Mouse (Mus musculus) heart, postnatal 25 days (tissue): Measurements from ENCODE around the gene Abraxas1. TPM values are rescaled to one million over a fixed set of nuclear protein-coding genes. Genes with fewer than 3 reads are reported as not detected.

ENCODE experiments used
- DNase-seq: peaks from one replicate; pipeline ENCODE4 v3.0.0; 2022; ENCODE audit warnings: low spot score
- intact Hi-C: fragments of 180-260 bp; cut with DNase I; formaldehyde crosslinking; loops from one replicate; pipeline ENCODE4 v1.15.1; 2025
- total RNA-seq, 2 experiments: library from RNA; stranded (reverse); gene quantifications; 2 replicates each; pipeline ENCODE4 v1.2.3; 2021

The Abraxas1 gene
- 10 to 100 TPM in 1 of 2 experiments, 1 to 10 TPM in 1; 9.9 to 10.1 TPM for total RNA-seq

DNA sequence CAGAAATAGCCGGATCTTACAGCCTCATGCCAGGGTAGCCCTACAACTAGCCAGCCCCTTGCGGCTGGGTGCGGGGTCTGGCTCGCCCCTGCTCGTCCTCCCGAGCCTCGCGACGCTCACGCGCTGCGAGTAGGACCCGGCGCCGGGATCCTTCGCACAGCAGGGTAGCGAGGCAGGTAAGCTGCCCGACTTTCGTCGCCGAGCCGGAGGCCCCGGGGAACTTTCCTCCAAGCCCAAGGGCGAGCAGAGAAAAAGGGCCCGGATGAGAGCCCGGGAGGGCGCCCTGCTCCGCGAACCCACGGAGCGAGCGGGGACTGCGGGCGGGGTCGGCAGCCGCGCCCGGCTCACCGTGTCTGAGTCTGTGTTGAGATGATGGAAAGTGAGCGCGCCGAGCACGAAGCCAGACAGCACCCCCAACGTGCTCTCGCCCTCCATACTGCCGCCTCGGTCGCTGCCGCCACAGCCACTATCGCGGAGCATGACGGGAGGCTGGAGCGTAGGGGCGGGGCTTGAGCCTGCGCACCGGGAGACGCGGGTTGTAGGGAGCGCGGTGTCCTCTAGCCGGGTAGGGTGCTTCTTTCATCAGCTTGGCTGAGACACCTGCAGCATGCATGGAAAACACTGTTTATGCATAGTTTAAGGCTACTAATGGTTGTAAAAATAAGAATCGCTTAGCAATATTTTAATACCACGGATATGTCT lies at the start of gene Abraxas1:
TSS of gene Abraxas1 (minus strand) at position 483 of the 702 bp plus-strand sequence.
- intact Hi-C loops: loop anchor here (2.0 to 10.0 kb wide), 2 partner anchors 22 to 844 kb away; partner anchors contain the start of genes Helq, Mrps18c and Nkx6-1
- peak; percentile 65 for DNase-seq

DNA sequence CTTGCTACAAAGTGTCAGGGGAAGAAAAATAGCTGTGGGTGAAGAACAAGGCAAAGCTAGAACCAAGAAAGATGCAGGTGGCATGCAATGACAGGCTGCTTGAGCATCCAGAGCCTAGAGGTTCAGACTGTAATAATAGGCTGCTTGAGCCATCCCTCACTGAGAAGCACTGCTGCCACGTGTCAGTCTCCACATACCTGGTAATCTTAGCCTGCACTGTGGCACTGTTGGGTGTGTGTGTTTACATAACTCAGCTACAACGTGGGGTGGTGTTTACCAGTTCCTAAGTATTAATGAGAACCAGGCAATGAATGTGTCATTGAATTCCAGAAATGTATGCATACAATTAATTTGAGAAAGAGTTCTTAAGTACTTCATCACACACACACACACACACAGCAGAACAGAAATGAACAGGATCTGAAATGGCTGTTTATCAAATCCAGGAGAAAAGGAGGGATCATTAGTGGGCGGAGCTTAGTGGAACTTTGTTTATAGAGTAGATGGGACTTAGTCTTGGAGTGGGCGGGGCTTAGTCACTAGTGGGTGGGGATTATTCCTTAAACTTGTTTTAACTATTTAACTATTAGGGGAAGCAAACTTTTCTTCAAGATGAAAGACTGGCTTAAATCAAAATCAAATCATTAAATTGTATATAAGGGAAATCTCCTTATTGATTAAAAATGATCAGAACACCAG lies 48.6 kb upstream of the Abraxas1 start:
- intact Hi-C loops: no loop called here
- DNase-seq: no peak

DNA sequence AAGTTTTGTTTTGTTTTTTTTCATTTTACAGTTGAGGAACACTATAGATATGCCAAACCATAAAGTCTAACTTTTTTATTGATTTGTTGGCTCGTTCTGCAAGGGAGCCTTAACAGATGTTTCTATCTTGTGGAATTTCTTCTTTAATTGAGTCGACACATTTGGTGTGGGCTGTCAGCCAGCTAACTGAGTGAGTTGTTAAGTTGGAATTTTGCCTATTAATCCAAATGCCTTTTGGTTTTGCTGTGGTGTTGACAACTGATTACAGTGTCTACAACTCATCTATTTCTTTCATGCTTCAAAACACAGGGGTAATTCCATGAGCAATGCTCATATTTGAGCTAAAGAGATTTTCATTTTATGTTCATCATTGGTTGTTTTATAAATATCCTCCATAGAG lies 45.4 kb upstream of the Abraxas1 start:
- intact Hi-C loops: no loop called here
- DNase-seq: no peak

DNA sequence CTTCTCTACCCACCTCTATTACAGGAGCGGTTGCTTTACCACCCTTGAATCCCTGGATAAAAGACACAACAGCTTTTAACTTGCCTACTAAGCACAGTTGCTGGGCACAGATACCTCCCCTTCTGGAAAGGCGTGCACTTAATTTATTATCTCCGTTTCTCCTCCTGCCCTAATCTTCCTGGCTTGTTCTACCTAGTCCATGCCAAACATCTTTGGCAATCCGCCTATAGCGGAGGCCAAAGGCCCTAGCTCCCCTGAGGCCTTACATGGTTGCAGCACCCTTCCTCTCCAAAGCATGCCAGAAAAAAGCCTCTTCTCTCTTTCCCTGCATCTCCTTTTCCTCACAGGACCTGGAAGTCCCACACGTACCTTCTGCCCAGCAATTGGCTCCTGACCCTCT lies 43.7 kb upstream of the Abraxas1 start:
- intact Hi-C loops: loop anchor here (2.0 to 5.0 kb wide), 2 partner anchors 28 to 43 kb away; no protein-coding TSS in a partner anchor
- peak; percentile 11 for DNase-seq

DNA sequence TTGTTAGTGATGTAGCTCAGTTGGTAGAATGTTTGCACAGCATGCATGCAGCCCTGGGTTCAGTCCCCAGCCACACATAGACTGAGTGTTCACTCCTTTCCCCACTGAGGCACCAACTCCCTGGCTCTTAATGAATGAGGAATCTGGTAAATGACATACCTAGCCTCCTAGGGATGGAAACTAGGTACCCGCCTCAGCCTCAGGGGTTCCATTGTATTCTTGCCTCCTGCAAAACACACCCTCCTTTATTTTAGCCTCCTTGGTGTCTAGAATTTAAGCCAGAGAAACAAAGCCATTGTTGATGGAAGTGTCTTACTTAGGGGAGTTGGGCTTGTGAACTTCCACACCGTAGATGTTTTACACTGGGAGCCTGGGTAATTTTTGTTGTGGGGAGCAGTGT lies 42.3 kb upstream of the Abraxas1 start:
- DNase-seq: no peak
- intact Hi-C loops: loop anchor here (5.0 kb wide), 1 partner anchor 44 kb away; no protein-coding TSS in a partner anchor

DNA sequence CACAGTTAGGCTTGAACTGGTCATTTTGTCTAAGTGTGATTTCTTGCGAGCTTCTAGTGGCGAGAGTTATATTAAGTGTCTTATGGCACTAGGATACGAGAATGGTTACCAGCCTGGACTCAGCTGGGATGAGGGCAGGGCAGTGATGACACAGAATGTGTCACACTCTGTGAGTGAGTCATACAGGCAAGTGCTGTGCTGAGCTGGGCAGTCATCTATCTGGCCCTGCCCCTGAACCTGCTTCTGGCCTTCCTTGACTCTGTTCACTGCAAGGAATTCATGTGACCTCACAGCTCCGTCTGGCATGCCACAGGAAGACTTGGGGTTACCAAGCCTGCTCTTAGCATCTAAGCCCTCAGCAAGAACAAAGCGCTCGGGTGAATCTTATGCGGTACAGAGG lies 41.0 kb upstream of the Abraxas1 start:
- no peak for DNase-seq
- intact Hi-C loops: loop anchor here (5.0 kb wide), 1 partner anchor 45 kb away; no protein-coding TSS in a partner anchor

DNA sequence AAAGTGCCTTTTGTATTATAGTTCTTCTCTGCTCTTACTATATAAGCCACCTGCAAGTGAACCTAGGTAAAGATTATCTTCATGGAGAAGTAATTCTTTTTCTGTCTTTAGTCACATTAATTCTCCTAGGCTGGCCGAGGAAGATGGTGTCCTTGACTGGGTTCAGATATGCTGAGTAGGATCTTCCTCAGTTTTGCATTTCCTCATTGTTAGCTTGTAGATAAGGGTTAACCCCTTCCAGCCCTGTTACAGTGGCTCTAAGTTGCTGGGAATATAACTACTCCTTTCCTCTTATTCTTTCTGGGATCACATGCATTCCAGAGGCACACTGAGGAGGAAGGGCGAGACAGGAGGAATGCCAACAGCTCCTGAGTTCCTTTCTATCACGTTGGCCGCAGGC lies 40.4 kb upstream of the Abraxas1 start:
- intact Hi-C loops: loop anchor here (5.0 kb wide), 1 partner anchor 46 kb away; no protein-coding TSS in a partner anchor
- DNase-seq: no peak

DNA sequence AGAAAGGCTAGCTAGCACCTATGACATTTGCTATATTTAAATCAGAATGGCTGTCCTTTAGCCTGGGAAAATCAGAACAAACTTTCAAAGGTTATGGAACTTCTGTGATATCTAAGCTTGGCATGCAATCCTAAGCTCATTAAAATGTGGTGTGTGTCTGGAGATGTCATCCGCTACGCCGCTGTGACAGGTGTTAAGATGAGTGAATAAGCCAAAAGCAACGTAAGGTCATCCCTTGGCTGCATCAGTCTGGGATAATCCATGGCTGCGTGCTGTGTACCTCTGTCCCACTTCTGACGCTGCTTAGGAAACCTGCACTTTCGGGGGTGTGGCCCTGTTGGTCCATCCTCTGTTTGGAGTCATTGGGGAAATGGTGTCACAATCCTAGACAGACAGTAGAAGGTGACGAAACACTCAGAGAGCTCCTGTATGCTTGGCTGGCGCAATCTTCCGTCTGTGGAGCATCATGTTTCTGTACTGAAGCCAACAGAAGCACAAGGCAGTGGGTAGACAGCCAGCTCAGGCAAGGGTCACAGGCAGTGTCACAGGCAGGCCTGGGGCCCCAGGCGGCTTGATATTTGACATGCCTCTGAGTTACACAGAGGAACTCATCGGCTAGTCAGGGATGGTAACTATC lies 39.8 kb upstream of the Abraxas1 start:
- intact Hi-C loops: loop anchor here (5.0 kb wide), 1 partner anchor 47 kb away; no protein-coding TSS in a partner anchor
- peak; percentile 52 for DNase-seq

DNA sequence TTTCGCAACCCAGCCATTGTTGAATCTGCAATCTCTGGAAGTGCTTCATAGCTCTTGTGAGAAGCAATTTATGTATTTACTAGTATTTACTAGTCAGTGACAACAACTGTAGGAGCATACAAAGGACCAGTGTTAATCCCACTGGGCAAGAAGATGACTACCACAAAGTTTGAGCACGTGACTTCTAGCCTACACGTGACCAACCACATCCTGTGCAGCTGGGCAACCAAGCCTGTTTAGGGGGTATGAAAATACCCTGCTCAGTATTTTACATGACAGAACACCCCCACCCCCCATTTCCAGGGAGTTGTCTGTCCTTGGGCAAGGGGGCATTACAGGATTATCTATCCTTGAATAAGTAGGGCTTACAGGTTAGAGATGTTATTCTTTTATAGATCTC lies 35.8 kb upstream of the Abraxas1 start:
- intact Hi-C loops: no loop called here
- no peak for DNase-seq

DNA sequence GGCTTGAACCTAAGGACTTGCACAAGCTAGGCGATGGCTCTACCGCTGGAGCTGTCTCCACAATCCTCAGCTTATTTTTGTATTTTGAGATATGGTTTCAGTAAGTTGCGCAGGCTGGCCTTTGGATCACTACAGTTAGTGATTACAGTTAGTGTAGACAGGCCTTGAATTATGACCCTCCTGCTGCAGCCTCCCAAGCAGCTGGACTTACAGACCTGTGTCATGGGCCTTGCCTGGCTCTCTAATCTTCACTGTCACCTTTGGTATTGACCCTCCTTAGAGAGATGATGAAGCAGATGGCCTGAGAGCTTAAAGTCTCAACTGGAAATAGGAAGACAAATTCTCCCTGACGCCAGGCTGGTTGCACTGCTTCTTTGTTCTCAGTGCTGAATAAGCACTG lies 33.2 kb upstream of the Abraxas1 start:
- no peak for DNase-seq
- intact Hi-C loops: no loop called here

DNA sequence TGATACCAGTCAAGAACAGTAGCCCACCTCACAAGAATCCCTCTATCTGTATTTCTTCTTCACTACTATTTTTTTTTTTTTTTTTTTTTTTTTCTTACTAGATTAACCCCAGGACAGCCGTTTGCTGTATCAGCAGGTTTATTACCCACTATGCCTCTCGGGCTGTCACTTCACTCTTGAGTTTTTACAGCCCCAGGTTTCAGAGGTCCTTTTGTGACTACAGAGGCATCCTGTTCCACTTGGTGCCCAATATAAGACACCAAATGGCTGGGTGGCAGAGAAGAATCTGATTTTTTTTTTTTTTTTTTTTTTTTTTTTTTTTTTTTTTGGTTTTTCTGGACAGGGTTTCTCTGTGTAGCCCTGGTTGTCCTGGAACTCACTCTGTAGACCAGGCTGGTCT lies 26.4 kb upstream of the Abraxas1 start:
- intact Hi-C loops: no loop called here
- DNase-seq: no peak

DNA sequence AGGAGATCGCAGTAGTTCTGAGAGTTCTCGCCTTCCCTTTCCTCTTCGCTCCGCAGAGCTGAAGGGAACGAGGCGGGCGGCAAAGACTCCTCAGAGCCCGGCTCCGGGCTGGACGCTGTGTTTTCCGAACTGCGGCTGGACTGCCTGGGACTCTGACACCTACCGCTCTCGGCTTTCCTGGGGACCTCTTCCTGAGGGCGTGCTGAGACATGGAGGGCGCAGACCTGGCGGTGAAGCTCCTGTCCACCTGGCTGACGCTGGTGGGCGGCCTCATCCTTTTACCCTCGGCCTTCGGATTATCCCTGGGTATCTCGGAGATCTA lies 25.8 kb upstream of the Abraxas1 start:
- intact Hi-C loops: no loop called here

DNA sequence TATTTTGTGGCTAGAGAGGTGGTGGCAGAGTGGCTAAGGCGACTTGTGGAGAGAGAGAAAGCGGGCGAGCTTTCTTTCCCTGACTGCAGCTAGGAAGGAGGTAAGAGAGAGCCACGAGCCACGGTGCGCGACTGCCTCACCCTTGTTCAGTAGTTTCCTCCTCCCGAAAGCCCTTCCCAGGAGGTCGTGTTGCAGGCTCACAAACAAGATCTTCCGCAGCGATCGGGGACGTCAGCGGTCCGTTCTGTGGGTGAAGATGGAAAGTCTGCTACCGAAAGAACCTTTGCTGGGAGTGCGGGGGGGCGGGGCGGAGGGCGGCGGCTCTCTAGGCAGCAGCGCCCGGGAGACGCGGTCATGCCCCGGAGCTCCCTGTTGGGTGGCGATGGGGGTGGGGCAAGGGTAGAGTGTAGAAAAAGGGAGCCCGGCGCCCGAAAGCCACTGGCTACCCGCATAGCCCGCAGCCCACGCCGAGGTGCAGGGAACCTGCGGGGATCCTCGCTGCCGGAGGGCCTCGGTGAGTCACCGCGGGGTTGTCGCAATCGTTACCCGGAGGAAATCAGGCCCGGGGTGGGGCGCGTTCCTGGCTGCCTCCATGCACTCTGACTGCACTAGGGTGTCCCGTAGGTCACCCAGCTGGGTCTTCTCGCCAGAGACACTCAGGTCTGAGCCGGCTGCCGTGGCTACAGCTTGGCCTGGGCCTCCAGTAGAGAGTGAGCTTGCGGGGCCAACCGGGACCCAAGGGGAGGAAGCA lies 25.3 kb upstream of the Abraxas1 start:
- peak; percentile 65 for DNase-seq
- intact Hi-C loops: no loop called here

More for the DNA sequence above, 25.8 kb upstream of the Abraxas1 start:
- no peak for DNase-seq

DNA sequence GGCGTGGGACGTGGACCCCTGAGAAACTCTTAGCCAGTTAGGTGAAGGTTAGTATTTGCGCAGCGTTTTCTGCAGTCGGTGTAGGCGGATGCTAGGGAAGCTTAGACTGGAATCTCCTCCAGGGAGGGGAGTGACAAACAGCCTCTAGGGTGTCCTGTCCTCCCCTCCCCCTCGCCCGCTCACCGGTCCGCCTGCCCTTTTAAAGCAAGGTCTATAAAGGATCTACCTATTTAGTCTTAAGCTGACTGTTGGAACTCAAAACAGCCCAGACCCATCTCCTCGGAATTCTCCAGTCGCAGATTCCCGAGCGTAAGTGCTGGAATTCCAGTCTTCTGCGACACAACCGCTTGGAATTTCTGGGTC lies 24.7 kb upstream of the Abraxas1 start, which contains the start of gene Gpat3:
TSS of gene Gpat3 (plus strand) at position 229 of the 363 bp plus-strand sequence.
- DNase-seq: no peak
- intact Hi-C loops: no loop called here

DNA sequence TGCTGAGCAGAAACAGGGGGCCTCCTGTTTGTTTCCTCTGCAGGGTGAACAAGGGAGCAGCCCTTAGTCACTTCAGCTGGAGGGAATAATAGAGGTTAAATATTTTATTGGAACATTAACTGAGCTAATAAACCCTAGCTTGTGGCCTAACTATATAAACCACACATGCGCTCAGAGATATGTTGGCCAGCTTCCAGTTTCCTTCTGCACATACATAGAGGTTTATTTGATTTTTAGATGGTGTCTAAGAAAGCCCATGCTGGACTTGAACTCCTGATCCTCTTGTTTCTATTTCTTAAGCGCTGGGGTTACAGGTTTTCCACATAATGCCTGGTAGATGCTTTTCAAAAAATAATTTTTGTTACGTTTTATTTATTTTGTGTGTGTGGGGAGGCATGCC lies 23.7 kb upstream of the Abraxas1 start:
- DNase-seq: no peak
- intact Hi-C loops: no loop called here

DNA sequence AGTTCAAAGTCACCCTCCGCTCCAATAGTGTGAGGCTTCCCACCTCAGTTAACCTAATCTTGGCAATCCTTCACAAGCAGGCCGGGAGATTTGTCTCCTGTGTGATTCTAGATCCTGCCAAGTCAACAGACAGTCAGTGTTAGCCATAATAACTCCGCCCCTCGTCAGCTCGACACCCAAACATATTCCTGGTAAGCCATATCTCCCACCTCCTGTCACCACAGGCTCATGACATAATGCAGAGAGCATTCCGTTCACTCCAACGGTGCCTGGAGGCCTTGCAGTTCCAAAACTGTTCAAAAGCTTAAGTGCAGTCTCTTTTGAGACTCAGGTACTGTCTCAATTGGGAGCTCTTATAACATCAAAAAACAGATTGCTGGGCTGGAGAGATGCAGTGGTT lies 17.1 kb upstream of the Abraxas1 start:
- DNase-seq: peak; percentile 25
- intact Hi-C loops: loop anchor here (2.0 kb wide), 1 partner anchor 27 kb away; no protein-coding TSS in a partner anchor

DNA sequence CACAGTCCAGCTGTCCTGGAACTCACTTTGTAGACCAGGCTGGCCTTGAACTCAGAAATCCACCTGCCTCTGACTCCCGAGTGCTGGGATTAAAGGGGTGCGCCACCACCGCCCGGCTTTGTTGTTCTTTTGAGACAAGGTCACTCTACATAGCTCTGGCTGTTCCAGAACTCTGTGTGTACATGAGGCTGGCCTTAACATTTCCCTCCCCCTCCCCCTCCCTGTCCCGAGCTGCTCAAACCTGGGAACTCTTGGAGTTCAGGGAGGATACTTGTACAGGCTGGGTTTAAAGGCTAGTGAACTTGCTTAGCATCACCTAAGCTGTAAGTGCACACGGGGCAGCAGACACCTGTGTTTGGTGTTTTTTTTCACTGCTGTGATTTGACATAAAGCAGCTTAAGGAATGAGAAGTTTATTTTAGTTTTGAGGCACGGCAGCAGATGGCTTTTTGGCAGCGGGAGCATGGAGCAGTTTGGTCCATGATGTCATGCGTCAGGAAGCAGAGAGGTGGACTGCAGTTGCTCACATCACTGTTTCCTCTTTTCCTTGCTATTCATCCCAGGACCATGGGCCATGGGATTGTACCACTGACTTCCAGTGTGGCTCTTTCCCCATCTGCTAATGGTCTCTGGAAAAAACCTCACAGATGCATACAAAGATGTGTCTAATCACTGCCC lies 15.2 kb upstream of the Abraxas1 start:
- no peak for DNase-seq
- intact Hi-C loops: loop anchor here (2.0 kb wide), 1 partner anchor 29 kb away; no protein-coding TSS in a partner anchor

DNA sequence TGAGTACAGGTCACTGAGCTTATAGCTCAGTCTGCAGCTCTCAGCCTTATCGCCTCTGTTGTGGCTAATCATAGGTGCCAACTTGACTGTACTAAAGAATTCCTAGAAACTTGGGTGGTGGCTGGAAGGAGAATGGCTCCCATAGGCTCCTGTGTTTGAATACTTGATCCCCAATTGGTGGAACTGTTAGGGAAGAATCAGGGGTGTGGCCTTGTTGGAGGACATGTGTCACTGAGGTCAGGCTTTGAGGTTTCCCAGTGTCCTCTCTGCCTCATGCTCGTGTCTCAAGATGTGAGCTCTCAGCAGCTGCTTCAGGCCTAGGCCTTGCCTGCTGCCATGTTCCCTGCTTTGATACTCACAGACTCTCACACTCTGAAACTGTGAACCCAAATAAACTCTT lies 13.1 kb upstream of the Abraxas1 start:
- no peak for DNase-seq
- intact Hi-C loops: no loop called here

DNA sequence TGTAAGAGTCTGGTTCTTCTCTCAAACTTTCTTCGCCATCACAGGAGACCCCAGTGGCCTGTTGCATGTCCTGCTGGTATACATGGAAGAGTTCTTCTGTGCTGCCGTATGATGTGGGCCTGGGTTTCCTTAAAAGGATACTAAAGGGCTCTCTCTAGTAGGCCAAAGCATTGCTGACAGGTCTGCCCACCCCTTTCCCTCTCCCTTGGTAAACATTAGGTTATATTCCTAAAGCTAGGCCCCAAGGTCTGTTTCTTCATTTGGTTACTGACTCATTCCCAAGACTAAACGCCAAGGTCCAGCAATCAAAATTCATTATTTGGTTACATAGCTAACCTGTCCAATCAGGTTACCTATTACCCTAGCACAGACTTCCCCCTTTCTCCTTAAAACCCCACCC lies 11.9 kb upstream of the Abraxas1 start:
- intact Hi-C loops: no loop called here

More for the DNA sequence above, 11.9 kb upstream of the Abraxas1 start:
- no peak for DNase-seq
